17 mouse cellular contexts compared by ENCODE assay signal in genomic region chr8:86159074-86159783, GRCm38 (mm10).
DNase-seq lines count a peak whose midpoint lies in the region; ATAC-seq lines count a peak whose summit lies in the region.
"Had no signal": no experiment of that assay in that cellular context is flagged by ENCODE, and none has a peak within 500 bp of the region (broad histone marks: within the 10 kb centered on the region; RNA-seq: fewer than 3 reads in every experiment).

No protein-coding gene starts in this region.

- H3K27ac ChIP-seq in forebrain, embryonic 15.5 days (replicated peaks) = peak overlapping the region; percentile 88
- H3K27ac ChIP-seq in forebrain, embryonic 10.5 days = no peak overlapping the region
- peak overlapping the region; percentile 89 for H3K27ac ChIP-seq in forebrain, embryonic 16.5 days (ENCODE audit: low read length)
- H3K27ac ChIP-seq: embryonic facial prominence, embryonic 15.5 days; limb, embryonic 15.5 days had no signal

- H3K4me1 ChIP-seq in forebrain, embryonic 15.5 days = peaks cover 8% of the 10 kb centered on the region; the same call in 1 of the 2 replicates
- H3K4me1 ChIP-seq in forebrain, embryonic 10.5 days = no peaks in the 10 kb centered on the region
- peaks cover 4% of the 10 kb centered on the region for H3K4me1 ChIP-seq in forebrain, embryonic 16.5 days (replicated peaks; ENCODE audit: control insufficient read depth, insufficient read depth, low read length)
- H3K4me1 ChIP-seq: embryonic facial prominence, embryonic 15.5 days; limb, embryonic 15.5 days had no signal

- DNase-seq in forebrain, embryonic 10.5 days (ENCODE audit: extremely low spot score, low spot score) = no peak
- peak; percentile 8 to 13 for DNase-seq in layer of hippocampus, postnatal 25 days (ENCODE audit: extremely low spot score in 1 of 2, low spot score in 1 of 2)
- DNase-seq in right cerebral cortex, adult 18-20 months = peak; percentile 47
- DNase-seq in T-cell, adult 2 months (ENCODE audit: low spot score) = no peak
- DNase-seq in gastrocnemius, adult 18-20 months (ENCODE audit: low spot score) = no peak
- DNase-seq in MN1 (ENCODE audit: low spot score) = no peak
- DNase-seq: adrenal gland, adult 2 months; cerebellum, adult 8-10 months; heart, postnatal 10 days; kidney, adult 9 months; lung, postnatal 14 days; thymus, postnatal 25 days had no signal

- H3K9me3 ChIP-seq in forebrain, embryonic 15.5 days = no peaks in the 10 kb centered on the region
- no peaks in the 10 kb centered on the region for H3K9me3 ChIP-seq in forebrain, embryonic 10.5 days
- H3K9me3 ChIP-seq in forebrain, embryonic 16.5 days (ENCODE audit: control insufficient read depth, low read length) = 0 out of 2 replicates have a peak, but pooled peaks cover 5% of the 10 kb centered on the region
- H3K9me3 ChIP-seq: embryonic facial prominence, embryonic 15.5 days; limb, embryonic 15.5 days had no signal

- H3K27me3 ChIP-seq in forebrain, embryonic 15.5 days = no peaks in the 10 kb centered on the region
- no peaks in the 10 kb centered on the region for H3K27me3 ChIP-seq in forebrain, embryonic 10.5 days (ENCODE audit: poor library complexity, severe bottlenecking)
- H3K27me3 ChIP-seq in forebrain, embryonic 16.5 days (replicated peaks; ENCODE audit: control insufficient read depth, insufficient read depth, low read length) = no peaks in the 10 kb centered on the region
- H3K27me3 ChIP-seq: embryonic facial prominence, embryonic 15.5 days; limb, embryonic 15.5 days had no signal

- H3K4me3 ChIP-seq in forebrain, embryonic 15.5 days = no peak overlapping the region
- H3K4me3 ChIP-seq in forebrain, embryonic 10.5 days = no peak overlapping the region
- no peak overlapping the region for H3K4me3 ChIP-seq in forebrain, embryonic 16.5 days (replicated peaks; ENCODE audit: low read length)
- H3K4me3 ChIP-seq: embryonic facial prominence, embryonic 15.5 days; limb, embryonic 15.5 days; myocyte had no signal

- no peak overlapping the region for H3K4me2 ChIP-seq in forebrain, embryonic 15.5 days (replicated peaks)
- peak overlapping the region; percentile 17; the same call in 1 of the 2 replicates for H3K4me2 ChIP-seq in forebrain, embryonic 16.5 days (ENCODE audit: low read length)
- H3K4me2 ChIP-seq: embryonic facial prominence, embryonic 15.5 days; limb, embryonic 15.5 days had no signal

- ATAC-seq in forebrain, embryonic 15.5 days (replicated peaks) = peak; percentile 82
- ATAC-seq in forebrain, embryonic 16.5 days = peak; percentile 88

- H3K36me3 ChIP-seq in forebrain, embryonic 15.5 days = no peaks in the 10 kb centered on the region
- no peaks in the 10 kb centered on the region for H3K36me3 ChIP-seq in forebrain, embryonic 10.5 days (replicated peaks)
- H3K36me3 ChIP-seq in forebrain, embryonic 16.5 days (ENCODE audit: control insufficient read depth, insufficient read depth) = no peaks in the 10 kb centered on the region
- H3K36me3 ChIP-seq: embryonic facial prominence, embryonic 15.5 days; limb, embryonic 15.5 days had no signal

- 58% methylated on average over 6 of the region's 6 CpGs for whole genome bisulfite sequencing in forebrain, embryonic 15.5 days
- WGBS in forebrain, embryonic 10.5 days = 90% methylated on average over 6 of the region's 6 CpGs
- 65% methylated on average over 6 of the region's 6 CpGs for WGBS in forebrain, embryonic 16.5 days

- no peak overlapping the region for H3K9ac ChIP-seq in forebrain, embryonic 15.5 days (replicated peaks)
- no peak overlapping the region for H3K9ac ChIP-seq in forebrain, embryonic 16.5 days (replicated peaks; ENCODE audit: low read depth, low read length)
- H3K9ac ChIP-seq: embryonic facial prominence, embryonic 15.5 days; limb, embryonic 15.5 days had no signal

Comparison
In these comparisons a context has a peak if more than half of its experiments do, and no peak if none do; other contexts are left out.
1. DNase-seq: peak in layer of hippocampus, postnatal 25 days (2 of 2) and right cerebral cortex, adult 18-20 months (single experiment); none in forebrain, embryonic 10.5 days (single experiment), T-cell, adult 2 months (single experiment), gastrocnemius, adult 18-20 months (single experiment) and MN1 (single experiment).